Mouse (Mus musculus): ENCODE measurements at regions not wholly inside any gene's neighbourhood (a gene's known extent, or its start where the extent isn't known, plus 50 kb on each side); places are given as distances from the start of the nearest gene placed in this dataset.

DNA sequence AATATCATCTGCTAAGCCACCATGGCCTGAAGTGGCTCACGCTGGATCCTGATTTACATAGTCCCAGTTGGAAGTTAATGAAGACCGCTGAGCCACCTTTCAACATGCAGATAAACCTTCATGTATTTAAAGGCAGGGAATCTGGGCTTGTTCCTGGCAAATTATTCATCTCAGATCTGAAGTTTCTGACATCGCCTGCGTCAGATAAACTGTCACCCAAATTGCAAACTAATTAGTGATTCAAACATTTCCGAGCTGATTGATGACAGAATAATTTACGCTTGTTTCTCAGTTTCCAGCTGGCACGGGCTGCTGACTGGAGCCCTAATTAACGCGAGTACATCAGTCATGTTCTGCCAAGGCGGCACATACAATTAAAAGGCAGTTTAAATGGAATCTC is 179.3 kb upstream of the Tle4 start:
- DNase-seq, result peak; percentile 4

- DNase-seq, result no peak
Measured at GRCm38 (mm10) chr19:14776791-14777190, 178.9 kb upstream of the Tle4 start.

- no peak for DNase-seq
Measured at GRCm38 (mm10) chr19:14772794-14773193, 174.9 kb upstream of the Tle4 start.

- DNase-seq, result no peak
Measured at GRCm38 (mm10) chr19:14752646-14753045, 154.8 kb upstream of the Tle4 start.

DNA sequence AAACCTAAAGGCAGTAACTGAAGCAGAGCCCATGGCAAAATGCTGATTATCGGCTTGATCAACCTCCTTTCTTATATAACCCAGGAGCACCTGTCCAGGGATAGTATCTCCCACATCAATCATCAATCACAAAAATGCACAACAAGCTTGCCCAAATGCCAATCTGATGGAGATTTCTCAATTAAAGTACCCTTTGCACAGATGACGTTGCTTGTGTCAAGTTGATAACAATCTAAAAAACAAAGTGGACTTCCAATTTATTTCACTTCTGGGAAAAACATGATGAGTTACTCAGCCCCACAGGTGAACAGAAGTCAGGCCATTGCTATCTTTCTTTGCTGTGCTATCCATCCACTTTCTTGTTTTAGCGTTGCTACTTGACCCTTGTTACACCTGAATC is 144.5 kb upstream of the Tle4 start:
- DNase-seq, result no peak

- DNase-seq, result no peak
Measured at GRCm38 (mm10) chr19:14740936-14741335, 143.1 kb upstream of the Tle4 start.

GRCm38 (mm10) chr19:14740139-14740538 is 142.3 kb upstream of the Tle4 start:
- no peak for DNase-seq

- DNase-seq, result no peak
Measured at GRCm38 (mm10) chr19:14736514-14736913, 138.7 kb upstream of the Tle4 start.

GRCm38 (mm10) chr19:14725329-14725728 is 127.5 kb upstream of the Tle4 start:
- DNase-seq, result no peak

DNA sequence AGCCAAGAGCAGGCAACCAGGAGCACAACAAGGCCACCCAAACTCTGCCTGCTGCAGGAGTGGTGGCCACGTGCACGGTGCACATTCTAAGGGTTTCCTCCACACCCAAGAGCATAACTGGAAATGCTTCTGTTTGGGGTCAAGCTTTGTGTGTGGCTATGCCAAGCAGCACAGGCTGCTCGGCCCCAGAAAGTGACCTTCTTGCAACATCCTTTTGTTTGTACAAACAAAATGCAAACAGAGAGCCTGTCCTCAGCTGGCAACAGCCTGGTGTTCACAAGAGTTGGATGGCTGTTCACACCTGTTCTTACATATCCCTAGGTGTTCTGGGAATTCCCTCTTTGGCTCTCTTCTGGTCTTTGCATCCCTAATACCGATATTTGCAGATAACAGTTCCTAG is 126.8 kb upstream of the Tle4 start:
- DNase-seq, result no peak

GRCm38 (mm10) chr19:14705791-14706190 is 107.9 kb upstream of the Tle4 start:
- no peak for DNase-seq

- DNase-seq, result peak; percentile 38 to 61
Measured at GRCm38 (mm10) chr19:14701116-14701515, 103.3 kb upstream of the Tle4 start.

GRCm38 (mm10) chr19:14695369-14695768 is 97.5 kb upstream of the Tle4 start:
- no peak for DNase-seq

DNA sequence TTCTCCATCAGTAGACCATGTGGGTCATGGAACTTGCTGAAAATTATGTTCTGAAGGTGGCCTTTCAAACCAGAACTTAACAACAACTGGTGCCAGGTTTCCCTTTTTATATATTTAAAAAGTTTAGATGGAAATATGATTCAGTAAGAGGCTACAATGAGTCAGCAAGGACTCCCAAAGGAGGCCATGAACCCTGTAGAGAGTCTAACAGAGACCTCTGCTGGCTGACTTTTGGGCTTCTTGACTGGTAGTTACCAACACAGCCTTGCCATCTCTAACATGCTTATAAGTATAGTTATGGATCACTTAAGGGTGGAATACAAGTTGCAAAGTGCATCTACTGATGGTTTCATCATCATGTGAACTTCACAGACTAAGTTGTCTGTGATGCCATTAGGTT is 94.3 kb upstream of the Tle4 start:
- DNase-seq, result no peak

- DNase-seq, result no peak
Measured at GRCm38 (mm10) chr19:14685628-14686027, 87.8 kb upstream of the Tle4 start.

DNA sequence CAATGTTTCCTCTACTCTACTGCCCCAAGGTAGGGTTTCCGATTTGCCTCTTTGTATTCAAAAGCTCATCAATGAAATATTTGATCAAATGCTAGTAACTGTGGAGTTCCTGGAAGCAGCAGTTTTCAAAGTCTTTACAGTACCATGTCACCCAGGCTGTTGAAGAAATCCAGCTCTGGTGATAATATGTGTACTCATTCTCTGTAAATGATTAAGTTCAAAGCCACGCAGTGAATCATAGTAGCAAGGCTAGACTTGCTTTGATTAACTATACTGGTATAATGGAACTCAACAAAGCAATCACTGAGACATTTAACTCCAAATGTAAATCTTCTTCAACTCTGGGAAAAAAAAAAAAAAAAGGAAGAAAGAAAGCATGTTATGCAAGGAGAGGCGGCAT is 86.8 kb upstream of the Tle4 start:
- DNase-seq, result no peak

DNA sequence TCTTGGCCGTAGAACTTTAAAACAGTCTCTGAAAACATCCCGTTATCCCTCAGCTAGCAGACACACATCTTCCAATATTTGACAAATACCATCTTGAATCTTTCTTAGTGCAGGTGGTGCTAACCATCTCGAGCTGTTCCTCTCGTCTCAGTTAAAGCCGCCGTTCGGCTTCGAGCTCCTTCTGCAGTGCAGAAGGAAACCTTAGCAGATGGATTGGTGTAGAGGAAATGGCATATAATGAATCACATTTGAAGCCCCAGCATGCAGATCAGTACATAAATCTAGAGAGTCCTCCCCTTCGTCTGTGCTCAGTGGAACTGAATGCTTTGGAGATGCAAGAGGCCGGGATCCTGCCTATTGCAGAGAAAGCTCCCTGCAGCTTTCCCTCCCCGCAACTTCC is 83.5 kb upstream of the Tle4 start:
- no peak for DNase-seq

DNA sequence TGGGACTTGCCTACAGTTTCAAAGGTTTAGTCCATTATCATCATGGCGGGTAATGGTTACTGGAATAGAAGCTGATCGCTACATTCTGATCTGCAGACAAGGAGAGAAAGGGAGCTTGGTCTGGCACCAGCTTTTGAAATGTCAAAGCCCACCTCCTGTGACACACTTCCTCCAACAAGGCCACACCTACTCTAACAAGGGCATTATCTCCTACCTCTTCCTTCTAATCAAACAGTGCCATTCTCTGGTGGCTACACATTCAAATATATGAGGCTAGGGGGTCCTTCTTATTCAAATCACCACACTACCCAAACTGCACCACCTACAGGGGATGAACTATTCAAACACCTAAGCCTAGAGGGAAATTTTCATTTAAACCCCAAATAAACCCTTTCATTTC is 81.9 kb upstream of the Tle4 start:
- no peak for DNase-seq

- no peak for DNase-seq
Measured at GRCm38 (mm10) chr19:14678584-14678983, 80.7 kb upstream of the Tle4 start.

DNA sequence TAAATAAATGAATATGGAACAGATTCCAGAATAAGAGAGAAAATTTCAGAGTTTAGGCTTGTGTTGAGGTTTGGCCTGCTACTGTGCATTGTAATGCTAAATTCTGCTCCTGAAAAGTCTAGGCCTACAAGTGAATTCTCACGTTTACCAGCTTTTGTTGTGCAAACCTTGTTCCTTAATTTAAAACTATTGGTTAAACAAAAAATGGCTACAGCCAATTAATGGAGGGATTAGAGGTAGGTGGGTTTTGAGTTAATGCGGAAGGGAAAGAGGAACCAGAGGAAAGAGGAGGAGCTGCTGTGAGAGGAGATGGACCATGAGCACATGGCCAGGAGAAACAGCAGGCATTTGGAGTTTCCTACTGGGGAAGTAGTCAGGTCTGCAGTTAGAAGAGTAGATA is 79.1 kb upstream of the Tle4 start:
- DNase-seq, result no peak

- no peak for DNase-seq
Measured at GRCm38 (mm10) chr19:14670821-14671104, 72.9 kb upstream of the Tle4 start.

- DNase-seq, result no peak
Measured at GRCm38 (mm10) chr19:14670078-14670820, 72.4 kb upstream of the Tle4 start.

DNA sequence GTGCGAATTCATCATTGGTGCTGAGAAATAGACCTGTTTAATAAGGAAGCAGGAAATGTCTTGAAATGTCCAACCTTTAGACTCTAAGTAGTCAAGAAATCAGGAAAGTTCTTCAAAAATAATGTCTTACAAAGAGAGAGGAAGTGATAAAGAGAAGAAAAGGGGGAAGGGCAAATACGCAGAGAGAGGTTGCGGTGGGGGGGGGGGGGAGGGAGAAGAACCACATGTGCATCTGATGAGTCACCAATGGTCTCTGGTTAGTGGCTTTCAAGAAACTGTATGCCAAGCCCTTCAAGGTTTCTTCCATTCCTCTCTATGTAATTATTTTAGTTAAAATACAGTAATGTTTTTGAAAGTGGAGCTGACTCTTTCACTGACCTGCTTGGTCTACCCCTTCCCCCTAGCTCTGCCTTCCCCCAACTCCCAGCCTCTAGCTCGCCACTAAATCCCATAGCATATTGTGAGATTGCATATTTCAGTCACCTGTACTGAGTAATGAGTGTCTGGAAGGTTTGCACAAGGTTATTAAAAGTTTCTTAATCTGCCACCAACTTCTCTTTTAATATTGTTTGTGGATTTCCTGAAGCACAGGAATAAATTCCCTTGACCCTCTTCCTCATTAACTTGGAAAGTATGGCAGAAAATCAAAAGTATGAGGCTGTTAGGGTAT is 70.8 kb upstream of the Tle4 start:
- no peak for DNase-seq

DNA sequence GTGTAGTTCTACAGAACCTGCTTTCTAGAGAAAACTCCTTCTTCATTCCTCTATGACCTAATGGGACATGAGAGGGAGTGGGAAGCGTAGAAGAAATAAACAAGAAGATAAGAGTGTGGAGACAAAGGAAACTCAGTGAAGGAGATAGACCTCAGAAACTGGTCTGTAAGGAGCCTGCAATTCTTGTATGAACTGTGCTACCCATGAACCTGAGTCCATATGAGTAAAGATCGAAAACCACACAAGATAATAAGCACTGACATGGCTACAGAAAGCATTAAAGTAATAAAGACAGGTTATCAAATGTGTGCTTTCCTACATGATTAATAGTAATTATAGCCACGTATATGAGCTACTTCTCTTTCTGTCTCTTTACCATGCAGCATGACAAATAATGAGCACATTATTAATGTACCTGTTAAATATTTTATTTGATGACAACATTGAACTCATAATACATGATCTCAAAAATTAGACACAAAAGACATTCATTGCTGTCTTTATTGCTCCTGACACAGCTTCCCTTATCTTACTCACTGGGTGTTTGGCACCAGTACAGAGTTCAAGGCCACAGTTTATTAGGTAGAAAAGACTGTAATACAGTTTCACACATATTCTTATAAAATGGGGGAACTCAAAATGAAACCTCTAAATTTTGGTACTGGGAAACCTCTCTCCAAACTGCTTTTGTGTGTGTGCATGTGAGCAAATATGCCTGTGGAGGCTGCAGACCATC is 67.0 kb upstream of the Tle4 start:
- DNase-seq, result no peak

Data from cerebellum, postnatal 25 days (tissue).